Mouse (Mus musculus) myocyte (in vitro differentiated cells): ENCODE results near the gene Uba52. TPM values are rescaled to one million over a fixed set of nuclear protein-coding genes. Genes with fewer than 3 reads are reported as not detected.

Experiments
- H3K27me3 ChIP-seq: one replicate; pipeline ENCODE4 v1.6.1; 2011; ENCODE audit not compliant: control insufficient read depth, insufficient read depth, insufficient read length
- H3K36me3 ChIP-seq: one replicate; pipeline ENCODE4 v1.6.1; 2011; ENCODE audit not compliant: control insufficient read depth, insufficient read depth
- H3K4me2 ChIP-seq: one replicate; pipeline ENCODE4 v1.6.1; 2011; ENCODE audit warnings: low read depth, control low read depth
- H3K4me3 ChIP-seq: one replicate; pipeline ENCODE4 v1.5.1; 2011; ENCODE audit warnings: mild to moderate bottlenecking, control low read depth, moderate library complexity
- H3K79me2 ChIP-seq: one replicate; pipeline ENCODE4 v1.6.1; 2011; ENCODE audit not compliant: control insufficient read depth, insufficient read depth
- H3ac ChIP-seq: one replicate; pipeline ENCODE4 v1.6.1; 2011; ENCODE audit not compliant: control insufficient read depth, insufficient read length
- CEBPB ChIP-seq: IDR thresholded peaks from 2 replicates; pipeline ENCODE4 v1.6.1; 2011; ENCODE audit warnings: mild to moderate bottlenecking, moderate library complexity; ENCODE audit not compliant: poor library complexity, insufficient read depth, severe bottlenecking
- E2F4 ChIP-seq: IDR thresholded peaks from one replicate; pipeline ENCODE4 v1.6.1; 2011; ENCODE audit warnings: mild to moderate bottlenecking, control low read depth, moderate library complexity; ENCODE audit not compliant: insufficient read depth
- MAX ChIP-seq: IDR thresholded peaks from one replicate; pipeline ENCODE4 v1.6.1; 2011; ENCODE audit warnings: low read depth, mild to moderate bottlenecking, control low read depth
- MYOD1 ChIP-seq, 3 experiments: IDR thresholded peaks; one replicate each; pipeline ENCODE4 v1.6.1; 2011; ENCODE audit warnings: control low read depth in 2 of 3, low read depth in 2 of 3, mild to moderate bottlenecking in 2 of 3, moderate library complexity in 1 of 3; ENCODE audit not compliant: insufficient read length in 2 of 3, control insufficient read depth in 1 of 3
- MYOG ChIP-seq, 3 experiments: IDR thresholded peaks; one replicate each; pipeline ENCODE4 v1.6.1; 2011; ENCODE audit warnings: control low read depth in 2 of 3, low read depth in 2 of 3, mild to moderate bottlenecking in 2 of 3; ENCODE audit not compliant: insufficient read length in 2 of 3, control insufficient read depth in 1 of 3, insufficient read depth in 1 of 3
- POLR2A ChIP-seq: IDR thresholded peaks from one replicate; pipeline ENCODE4 v1.6.1; 2011; ENCODE audit warnings: low read depth, mild to moderate bottlenecking, control low read depth, moderate library complexity; ENCODE audit not compliant: insufficient read length
- POLR2AphosphoS2 ChIP-seq: IDR thresholded peaks from one replicate; pipeline ENCODE4 v1.6.1; 2011; ENCODE audit warnings: low read depth, control low read depth; ENCODE audit not compliant: insufficient read length
- REST ChIP-seq: IDR thresholded peaks from one replicate; pipeline ENCODE4 v1.6.1; 2011; ENCODE audit warnings: mild to moderate bottlenecking, control low read depth, moderate library complexity; ENCODE audit not compliant: insufficient read depth, insufficient read length
- SRF ChIP-seq: IDR thresholded peaks from one replicate; pipeline ENCODE4 v1.6.1; 2011; ENCODE audit warnings: low read depth; ENCODE audit not compliant: control insufficient read depth, insufficient read length
- TCF12 ChIP-seq: IDR thresholded peaks from one replicate; pipeline ENCODE4 v1.6.1; 2011; ENCODE audit warnings: mild to moderate bottlenecking, control low read depth; ENCODE audit not compliant: poor library complexity, insufficient read depth, severe bottlenecking
- TCF3 ChIP-seq: IDR thresholded peaks from one replicate; pipeline ENCODE4 v1.6.1; 2011; ENCODE audit warnings: low read depth, control low read depth; ENCODE audit not compliant: insufficient read length
- USF1 ChIP-seq: IDR thresholded peaks from one replicate; pipeline ENCODE4 v1.6.1; 2011; ENCODE audit warnings: low read depth, mild to moderate bottlenecking, control low read depth, moderate library complexity
- polyA plus RNA-seq: library from polyadenylated mRNA; unstranded; fragments of >200 nt; fragmentation: generic; extraction: Trizol; gene quantifications from one replicate; pipeline ENCODE4 v1.2.1, GENCODE M21; 2012; ENCODE audit warnings: missing spikeins

The Uba52 gene
- polyA plus RNA-seq, 1 experiment = 2,253 TPM

- peak in 1 of 3 experiments; percentile 50 for TF ChIP-seq MYOG (IDR thresholded peaks at IDR 0.05; ENCODE audit: control insufficient read depth in 1 of 3, insufficient read depth in 1 of 3, insufficient read length in 2 of 3, low read depth in 2 of 3)
- TF ChIP-seq POLR2AphosphoS2 = peak; percentile 7
- peak in 1 of 3 experiments; percentile 43 for TF ChIP-seq MYOD1 (IDR thresholded peaks at IDR 0.05; ENCODE audit: control insufficient read depth in 1 of 3, insufficient read length in 2 of 3, low read depth in 2 of 3)
- no peak for TF ChIP-seq SRF
- TF ChIP-seq E2F4 = no peak
- peaks cover 7% of the 10 kb centered on the region for H3K79me2 ChIP-seq
- no peaks in the 10 kb centered on the region for H3K27me3 ChIP-seq
- no peaks in the 10 kb centered on the region for H3K36me3 ChIP-seq
- H3K4me2 ChIP-seq = no peak overlapping the region
- no peak overlapping the region for H3ac ChIP-seq
- H3K4me3 ChIP-seq = no peak overlapping the region
Measured at GRCm38 (mm10) chr8:70501820-70502529, 8.6 kb downstream of the Uba52 start.

- TF ChIP-seq CEBPB = no peak
- no peak for TF ChIP-seq SRF
- no peak for TF ChIP-seq USF1
- TF ChIP-seq TCF12 = no peak
- no peak for TF ChIP-seq REST
- no peak for TF ChIP-seq MAX
- no peak for TF ChIP-seq E2F4
- no peak for TF ChIP-seq TCF3
- no peak for TF ChIP-seq MYOG (IDR thresholded peaks at IDR 0.05; ENCODE audit: control insufficient read depth in 1 of 3, insufficient read depth in 1 of 3, insufficient read length in 2 of 3, low read depth in 2 of 3)
- TF ChIP-seq POLR2A = no peak
- TF ChIP-seq MYOD1 (IDR thresholded peaks at IDR 0.05; ENCODE audit: control insufficient read depth in 1 of 3, insufficient read length in 2 of 3, low read depth in 2 of 3) = no peak
- TF ChIP-seq POLR2AphosphoS2 = no peak
- Histone ChIP-seq H3K4me3 (no peak overlapping the region), H3K27me3 (no peaks in the 10 kb centered on the region), H3K4me2 (no peak overlapping the region), H3ac (no peak overlapping the region), H3K36me3 (no peaks in the 10 kb centered on the region), H3K79me2 (peaks cover 6% of the 10 kb centered on the region)
Measured at GRCm38 (mm10) chr8:70500386-70501301, 10.0 kb downstream of the Uba52 start.

GRCm38 (mm10) chr8:70495771-70496062 lies 14.9 kb downstream of the Uba52 start:
- TF ChIP-seq REST (no peak), POLR2A (no peak), E2F4 (no peak), SRF (no peak), USF1 (no peak), MYOD1 (IDR thresholded peaks at IDR 0.05; ENCODE audit: control insufficient read depth in 1 of 3, insufficient read length in 2 of 3, low read depth in 2 of 3) (no peak), MAX (no peak), CEBPB (no peak), MYOG (IDR thresholded peaks at IDR 0.05; ENCODE audit: control insufficient read depth in 1 of 3, insufficient read depth in 1 of 3, insufficient read length in 2 of 3, low read depth in 2 of 3) (no peak), TCF3 (no peak), POLR2AphosphoS2 (no peak), TCF12 (no peak)
- Histone ChIP-seq H3K27me3 (no peaks in the 10 kb centered on the region), H3K4me3 (no peak overlapping the region), H3K4me2 (peak overlapping the region; percentile 79), H3ac (no peak overlapping the region), H3K36me3 (no peaks in the 10 kb centered on the region), H3K79me2 (peaks cover 13% of the 10 kb centered on the region)

- Histone ChIP-seq H3ac (peak overlapping the region; percentile 5), H3K4me2 (peak overlapping the region; percentile 79), H3K4me3 (peak overlapping the region; percentile 47), H3K27me3 (no peaks in the 10 kb centered on the region), H3K79me2 (peaks cover 13% of the 10 kb centered on the region), H3K36me3 (no peaks in the 10 kb centered on the region)
- TF ChIP-seq E2F4 (no peak), MAX (no peak), MYOG (IDR thresholded peaks at IDR 0.05; ENCODE audit: control insufficient read depth in 1 of 3, insufficient read depth in 1 of 3, insufficient read length in 2 of 3, low read depth in 2 of 3) (no peak), TCF12 (no peak), POLR2A (no peak), SRF (no peak), CEBPB (no peak), MYOD1 (IDR thresholded peaks at IDR 0.05; ENCODE audit: control insufficient read depth in 1 of 3, insufficient read length in 2 of 3, low read depth in 2 of 3) (no peak), POLR2AphosphoS2 (no peak), REST (no peak), USF1 (no peak), TCF3 (no peak)
Measured at GRCm38 (mm10) chr8:70495001-70495770, 15.4 kb downstream of the Uba52 start.
